Mouse (Mus musculus) liver, postnatal 0 days (tissue): Measurements from ENCODE around the gene Odf3l2.

ENCODE experiments used
- CTCF ChIP-seq: sonication (generic); IDR thresholded peaks from 2 replicates; pipeline ENCODE4 v1.5.1; 2016; ENCODE audit warnings: antibody characterized with exemption, low read depth
- EP300 ChIP-seq: IDR thresholded peaks from 2 replicates; pipeline ENCODE4 v1.6.1; 2016; ENCODE audit warnings: antibody characterized with exemption, low read depth, mild to moderate bottlenecking

DNA sequence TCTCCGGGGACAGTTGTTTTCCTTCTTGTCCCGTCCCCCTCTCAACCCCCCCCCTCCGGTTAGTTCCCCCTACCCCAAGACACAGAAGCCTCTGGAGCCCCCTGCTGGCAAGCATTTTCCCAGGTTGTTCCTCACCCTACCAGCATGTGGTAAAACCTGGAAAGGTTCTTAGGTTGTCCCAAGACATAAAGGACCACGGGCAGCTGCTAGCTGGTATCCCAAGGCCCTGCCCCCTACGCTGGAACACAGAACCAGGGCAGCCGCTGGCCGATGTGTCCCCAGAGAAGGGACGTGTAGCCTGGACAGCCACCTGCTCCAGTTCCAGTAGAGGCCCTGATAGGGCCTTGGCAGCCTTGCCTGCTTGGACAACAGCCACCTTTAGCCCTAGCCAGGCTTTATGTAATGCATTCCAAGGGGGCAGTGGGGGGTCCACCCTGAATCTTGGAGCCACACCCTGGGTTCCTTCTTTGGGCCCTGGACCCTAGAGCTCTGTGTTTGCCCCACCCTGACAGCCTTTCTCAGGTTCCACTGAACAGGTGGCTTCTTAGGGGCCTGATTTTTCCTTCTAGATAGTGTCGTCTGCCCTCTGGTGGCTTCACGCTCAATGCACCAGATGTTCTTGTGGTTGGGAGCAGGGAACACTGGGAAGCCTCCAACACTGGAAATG is 37.5 kb upstream of the Odf3l2 start:
- no peak for TF ChIP-seq EP300
- TF ChIP-seq CTCF, result peak; percentile 68
